Comparison of ENCODE assay signal across 24 mouse cellular contexts in genomic region chr11:75287940-75288339, GRCm38 (mm10).
DNase-seq lines count a peak whose midpoint lies in the region; ATAC-seq and TF ChIP-seq lines count a peak whose summit lies in the region.
"Had no signal": no experiment of that assay in that cellular context is flagged by ENCODE, and none has a peak within 500 bp of the region (broad histone marks: within the 10 kb centered on the region; RNA-seq: fewer than 3 reads in every experiment).

No protein-coding gene starts in this region.

- peak; percentile 17; the same call in 1 of the 2 replicates for ATAC-seq in heart, embryonic 12.5 days (ENCODE audit: insufficient number of reproducible peaks, low FRiP score)
- ATAC-seq in heart, embryonic 16.5 days (replicated peaks; ENCODE audit: extremely low read depth, insufficient read depth, low FRiP score) = peak; percentile 70
- ATAC-seq: CD4-positive, CD25-positive, alpha-beta regulatory T cell, adult 4 months; forebrain, embryonic 14.5 days; intestine, embryonic 16.5 days had no signal

- WGBS in heart, embryonic 12.5 days = 38% methylated on average over 10 of the region's 10 CpGs
- WGBS in heart, embryonic 16.5 days = 37% methylated on average over 10 of the region's 10 CpGs
- whole genome bisulfite sequencing in heart, adult 2 months = 64% methylated on average over 10 of the region's 10 CpGs

- intact Hi-C loops in heart, adult 2 months (cut with DNase I) = no loop called here

- TF ChIP-seq EP300 in heart, adult 2 months (IDR thresholded peaks at IDR 0.05; ENCODE audit: insufficient read depth, low read depth, low read length) = no peak
- TF ChIP-seq EP300 in CH12.LX (IDR thresholded peaks at IDR 0.05; ENCODE audit: low read length) = no peak

- no peak overlapping the region for H3K4me3 ChIP-seq in heart, embryonic 12.5 days
- no peak overlapping the region for H3K4me3 ChIP-seq in heart, embryonic 16.5 days (ENCODE audit: low read length)
- no peak overlapping the region for H3K4me3 ChIP-seq in heart, adult 2 months
- H3K4me3 ChIP-seq in CH12.LX (replicated peaks in 1 of 3; ENCODE audit: low read depth in 2 of 3, low read length in 2 of 3, poor library complexity in 1 of 3) = no peak overlapping the region
- H3K4me3 ChIP-seq: embryonic facial prominence, embryonic 15.5 days; erythroblast, embryonic 14.5 days; forebrain, embryonic 10.5 days; gastrocnemius, adult 2 months; hindbrain, embryonic 15.5 days; kidney, embryonic 15.5 days had no signal

- H3K4me1 ChIP-seq in heart, embryonic 12.5 days (replicated peaks) = peaks cover 48% of the 10 kb centered on the region
- peaks cover 34% of the 10 kb centered on the region for H3K4me1 ChIP-seq in heart, embryonic 16.5 days (ENCODE audit: control insufficient read depth, insufficient read depth, low read length)
- H3K4me1 ChIP-seq in heart, adult 2 months (ENCODE audit: control insufficient read depth, insufficient read depth, low read length) = no peaks in the 10 kb centered on the region; the same call in 1 of the 2 replicates
- peaks cover 25 to 58% of the 10 kb centered on the region in 2 experiments for H3K4me1 ChIP-seq in CH12.LX (ENCODE audit: control insufficient read depth in 1 of 2, insufficient read depth in 2 of 2)

- no peak for TF ChIP-seq CTCF in heart, adult 2 months (IDR thresholded peaks at IDR 0.05)
- no peak for TF ChIP-seq CTCF in CH12.LX (conservative IDR thresholded peaks at IDR 0.05 in 1 of 2, IDR thresholded peaks at IDR 0.05 in 1 of 2; ENCODE audit: low read depth in 2 of 2, low read length in 2 of 2)

- no peaks in the 10 kb centered on the region for H3K36me3 ChIP-seq in heart, embryonic 12.5 days
- no peaks in the 10 kb centered on the region for H3K36me3 ChIP-seq in heart, embryonic 16.5 days (ENCODE audit: control insufficient read depth, insufficient read depth)
- H3K36me3 ChIP-seq in heart, adult 2 months (ENCODE audit: control insufficient read depth, insufficient read depth, low read length) = no peaks in the 10 kb centered on the region
- no peaks in the 10 kb centered on the region for H3K36me3 ChIP-seq in CH12.LX (replicated peaks in 1 of 2; ENCODE audit: control insufficient read depth in 1 of 2, insufficient read depth in 1 of 2, low read length in 1 of 2)
- H3K36me3 ChIP-seq: embryonic facial prominence, embryonic 15.5 days; forebrain, embryonic 10.5 days; hindbrain, embryonic 15.5 days; kidney, embryonic 15.5 days had no signal

- H3K9me3 ChIP-seq in heart, embryonic 12.5 days (replicated peaks) = no peaks in the 10 kb centered on the region
- H3K9me3 ChIP-seq in heart, embryonic 16.5 days (replicated peaks; ENCODE audit: control insufficient read depth, low read length) = no peaks in the 10 kb centered on the region
- no peaks in the 10 kb centered on the region for H3K9me3 ChIP-seq in CH12.LX (replicated peaks; ENCODE audit: low read length)
- H3K9me3 ChIP-seq: embryonic facial prominence, embryonic 15.5 days; forebrain, embryonic 10.5 days; hindbrain, embryonic 15.5 days; kidney, embryonic 15.5 days had no signal

- TF ChIP-seq POLR2A in heart, adult 2 months (IDR thresholded peaks at IDR 0.05; ENCODE audit: insufficient read depth, low read depth, low read length) = no peak
- no peak for TF ChIP-seq POLR2A in CH12.LX (IDR thresholded peaks at IDR 0.05; ENCODE audit: low read depth, low read length)

- H3K79me2 ChIP-seq in heart, adult 2 months (replicated peaks; ENCODE audit: control insufficient read depth, insufficient read depth, low read length) = no peaks in the 10 kb centered on the region
- no peaks in the 10 kb centered on the region for H3K79me2 ChIP-seq in CH12.LX (replicated peaks; ENCODE audit: control insufficient read depth, extremely low read depth, insufficient read depth, poor library complexity, severe bottlenecking)

- peak overlapping the region; percentile 93 for H3K27ac ChIP-seq in heart, embryonic 12.5 days (ENCODE audit: poor library complexity, severe bottlenecking)
- H3K27ac ChIP-seq in heart, embryonic 16.5 days (ENCODE audit: low read length) = peak overlapping the region; percentile 90
- H3K27ac ChIP-seq in heart, adult 2 months = no peak overlapping the region
- H3K27ac ChIP-seq in CH12.LX (ENCODE audit: insufficient read depth, low read depth) = peak overlapping the region; percentile 62
- H3K27ac ChIP-seq: embryonic facial prominence, embryonic 15.5 days; forebrain, embryonic 10.5 days; gastrocnemius, adult 2 months; hindbrain, embryonic 15.5 days; kidney, embryonic 15.5 days had no signal

- in situ Hi-C loops in CH12.LX (cut with MboI; ENCODE audit: low pct_ligation_motif_present, low pct_unique_long_range_greater_than_20kb, low sequenced_read_pairs) = loop anchor here (5.0 to 25.0 kb wide), 3 partner anchors 41 to 301 kb away; partner anchors contain the start of genes Dph1 and Rtn4rl1

- H3K9ac ChIP-seq in heart, embryonic 12.5 days = peak overlapping the region; percentile 37; the same call in 1 of the 2 replicates
- H3K9ac ChIP-seq in heart, embryonic 16.5 days (ENCODE audit: low read length) = peak overlapping the region; percentile 58
- H3K9ac ChIP-seq in heart, adult 2 months (ENCODE audit: low read depth, low read length) = no peak overlapping the region
- H3K9ac ChIP-seq in CH12.LX (ENCODE audit: insufficient read depth, low read depth) = no peak overlapping the region
- H3K9ac ChIP-seq: embryonic facial prominence, embryonic 15.5 days; hindbrain, embryonic 15.5 days; kidney, embryonic 15.5 days had no signal

- peaks cover 11% of the 10 kb centered on the region for H3K27me3 ChIP-seq in heart, embryonic 12.5 days (replicated peaks)
- no peaks in the 10 kb centered on the region for H3K27me3 ChIP-seq in heart, embryonic 16.5 days (ENCODE audit: control insufficient read depth, insufficient read depth, low read length)
- no peaks in the 10 kb centered on the region for H3K27me3 ChIP-seq in heart, adult 2 months (ENCODE audit: control insufficient read depth, insufficient read depth, low read length)
- peaks cover 3% of the 10 kb centered on the region for H3K27me3 ChIP-seq in CH12.LX (replicated peaks)

- peak overlapping the region; percentile 8 for H3K4me2 ChIP-seq in heart, embryonic 12.5 days
- peak overlapping the region; percentile 13; the same call in 1 of the 2 replicates for H3K4me2 ChIP-seq in heart, embryonic 16.5 days (ENCODE audit: low read depth, low read length)
- peak overlapping the region; percentile 66; the same call in 1 of the 2 replicates for H3K4me2 ChIP-seq in CH12.LX (ENCODE audit: insufficient read depth, low read depth, poor library complexity, severe bottlenecking)
- H3K4me2 ChIP-seq: embryonic facial prominence, embryonic 15.5 days; hindbrain, embryonic 15.5 days; kidney, embryonic 15.5 days had no signal

- DNase-seq in adrenal gland, adult (ENCODE audit: inconsistent age in 2 of 2, low spot score in 1 of 2) = peak; percentile 47 to 75
- no peak for DNase-seq in adrenal gland, postnatal 10 days
- DNase-seq in heart, adult 11 months = no peak
- DNase-seq in heart, adult 2 months = no peak
- no peak for DNase-seq in CH12.LX (ENCODE audit: extremely low read depth)
- DNase-seq: B cell, adult 2 months; cerebellum, adult 11 months; cerebellum, adult 8-10 months; cerebellum, postnatal 14 days; embryo, embryonic 11 days; gastrocnemius, adult 2 months; gastrocnemius, postnatal 36 days; heart, postnatal 36 days; kidney, adult 2 months had no signal

- TF ChIP-seq RAD21 in CH12.LX (IDR thresholded peaks at IDR 0.05; ENCODE audit: low read depth, low read length) = no peak

- dilution Hi-C loops in CH12.LX (cut with MboI; ENCODE audit: extremely low pct_ligation_motif_present, extremely low pct_unique_long_range_greater_than_20kb, low sequenced_read_pairs) = no loop called here

TF ChIP-seq in CH12.LX, 34 proteins besides CTCF, POLR2A, EP300 and RAD21:
- TF ChIP-seq KAT2A (IDR thresholded peaks at IDR 0.05; ENCODE audit: insufficient replicate concordance, low read length) (no peak), MYC (IDR thresholded peaks at IDR 0.05; ENCODE audit: low read depth, low read length) (no peak), ZNF384 (IDR thresholded peaks at IDR 0.05; ENCODE audit: low read depth, low read length) (no peak), MAFK (IDR thresholded peaks at IDR 0.05; ENCODE audit: insufficient replicate concordance, low read length) (no peak), IRF4 (IDR thresholded peaks at IDR 0.05; ENCODE audit: low read depth, low read length) (no peak), JUN (IDR thresholded peaks at IDR 0.05; ENCODE audit: insufficient read depth, low read depth, low read length) (no peak)

Comparison
In these comparisons a context has a peak if more than half of its experiments do, and no peak if none do; other contexts are left out.
1. DNase-seq: peak in adrenal gland, adult (2 of 2); none in adrenal gland, postnatal 10 days (single experiment), heart, adult 11 months (single experiment), heart, adult 2 months (0 of 2) and CH12.LX (single experiment).
2. H3K9ac ChIP-seq: peak in heart, embryonic 12.5 days (single experiment) and heart, embryonic 16.5 days (single experiment); none in heart, adult 2 months (single experiment) and CH12.LX (single experiment).
3. H3K4me2 ChIP-seq: peak in every context shown above with its lines; median percentile 66 in CH12.LX; 13 in heart, embryonic 16.5 days; 8 in heart, embryonic 12.5 days.